Mouse (Mus musculus) MEL (cell line): ENCODE data around the gene Chil3. TPM values are rescaled to one million over a fixed set of nuclear protein-coding genes. Genes with fewer than 3 reads are reported as not detected.

Experiments
- DNase-seq: peaks from one replicate; pipeline ENCODE4 v3.0.0; 2011; ENCODE audit warnings: low read depth, low spot score
- H3K27ac ChIP-seq: 2 replicates; pipeline ENCODE4 v1.5.1; 2012; ENCODE audit warnings: low read depth, mild to moderate bottlenecking, control low read depth, low read length, moderate library complexity; ENCODE audit not compliant: control insufficient read depth
- H3K27me3 ChIP-seq, 2 experiments: fragments of 150-350 bp in 1 of 2; sonication (generic) in 1 of 2; 2 replicates each; pipeline ENCODE4 v1.6.1; 2012; ENCODE audit warnings: low read length in 2 of 2, mild to moderate bottlenecking in 2 of 2, improper control_type of control experiment in 1 of 2, moderate library complexity in 1 of 2; ENCODE audit not compliant: insufficient read depth in 2 of 2, control insufficient read depth in 1 of 2
- H3K36me3 ChIP-seq, 2 experiments: 2 replicates each; pipeline ENCODE4 v1.6.1; 2012 to 2014; ENCODE audit warnings: low read length in 2 of 2, improper control_type of control experiment in 1 of 2, inconsistent platforms in 1 of 2, mild to moderate bottlenecking in 1 of 2; ENCODE audit not compliant: insufficient read depth in 2 of 2, control insufficient read depth in 1 of 2
- H3K4me1 ChIP-seq, 2 experiments: fragments of 150-350 bp in 1 of 2; sonication (generic) in 1 of 2; 2 replicates each; pipeline ENCODE4 v1.6.1; 2012; ENCODE audit warnings: low read length in 2 of 2, improper control_type of control experiment in 1 of 2, mild to moderate bottlenecking in 1 of 2; ENCODE audit not compliant: insufficient read depth in 2 of 2, control insufficient read depth in 1 of 2
- H3K4me3 ChIP-seq, 2 experiments: fragments of 150-350 bp in 1 of 2; sonication (generic) in 1 of 2; 2 replicates each; pipeline ENCODE4 v1.5.1; 2012; ENCODE audit warnings: low read depth in 2 of 2, low read length in 2 of 2, mild to moderate bottlenecking in 2 of 2, moderate library complexity in 2 of 2, control low read depth in 1 of 2, improper control_type of control experiment in 1 of 2; ENCODE audit not compliant: control insufficient read depth in 1 of 2, insufficient read depth in 1 of 2
- H3K79me2 ChIP-seq: 2 replicates; pipeline ENCODE4 v1.6.1; 2012; ENCODE audit warnings: mild to moderate bottlenecking, low read length, moderate library complexity; ENCODE audit not compliant: control insufficient read depth, poor library complexity, insufficient read depth
- H3K9ac ChIP-seq: 2 replicates; pipeline ENCODE4 v1.6.1; 2012; ENCODE audit warnings: low read depth, mild to moderate bottlenecking, control low read depth, low read length, moderate library complexity; ENCODE audit not compliant: control insufficient read depth, poor library complexity, severe bottlenecking
- H3K9me3 ChIP-seq: fragments of 150-350 bp; sonication (generic); replicated peaks from 2 replicates; pipeline ENCODE4 v1.6.1; 2012; ENCODE audit warnings: mild to moderate bottlenecking, low read length, improper control_type of control experiment, moderate library complexity; ENCODE audit not compliant: insufficient read depth
- BHLHE40 ChIP-seq: IDR thresholded peaks from 2 replicates; pipeline ENCODE4 v1.6.1; 2012; ENCODE audit warnings: low read depth, mild to moderate bottlenecking, inconsistent platforms, low read length, improper control_type of control experiment, borderline replicate concordance
- CHD1 ChIP-seq: IDR thresholded peaks from 2 replicates; pipeline ENCODE4 v1.6.1; 2012; ENCODE audit warnings: low read depth, mild to moderate bottlenecking, inconsistent platforms, low read length, improper control_type of control experiment
- CHD2 ChIP-seq: IDR thresholded peaks from 2 replicates; pipeline ENCODE4 v1.6.1; 2011; ENCODE audit warnings: low read length, improper control_type of control experiment
- CTCF ChIP-seq, 3 experiments: IDR thresholded peaks in 2 of 3; conservative IDR thresholded peaks in 1 of 3; 2 replicates each; pipeline ENCODE4 v1.5.1; 2011 to 2012; ENCODE audit warnings: low read length in 3 of 3, low read depth in 2 of 3, mild to moderate bottlenecking in 2 of 3, improper control_type of control experiment in 1 of 3, inconsistent platforms in 1 of 3, mixed read lengths in 1 of 3, moderate library complexity in 1 of 3; ENCODE audit not compliant: control insufficient read depth in 1 of 3, insufficient read depth in 1 of 3, poor library complexity in 1 of 3, severe bottlenecking in 1 of 3
- E2F4 ChIP-seq: IDR thresholded peaks from 2 replicates; pipeline ENCODE4 v1.6.1; 2011; ENCODE audit warnings: low read depth, low read length, improper control_type of control experiment, borderline replicate concordance
- HCFC1 ChIP-seq: IDR thresholded peaks from 2 replicates; pipeline ENCODE4 v1.6.1; 2012; ENCODE audit warnings: low read depth, mild to moderate bottlenecking, inconsistent platforms, low read length, improper control_type of control experiment, moderate library complexity
- MAFK ChIP-seq: IDR thresholded peaks from 2 replicates; pipeline ENCODE4 v1.6.1; 2011; ENCODE audit warnings: low read depth, mild to moderate bottlenecking, low read length, improper control_type of control experiment, borderline replicate concordance
- MAX ChIP-seq: IDR thresholded peaks from 2 replicates; pipeline ENCODE4 v1.6.1; 2011; ENCODE audit warnings: low read length, improper control_type of control experiment
- MAZ ChIP-seq: IDR thresholded peaks from 2 replicates; pipeline ENCODE4 v1.6.1; 2012; ENCODE audit warnings: low read depth, mild to moderate bottlenecking, inconsistent platforms, low read length, improper control_type of control experiment
- POLR2AphosphoS2 ChIP-seq: IDR thresholded peaks from 2 replicates; pipeline ENCODE4 v1.6.1; 2011; ENCODE audit warnings: low read length, improper control_type of control experiment
- SMC3 ChIP-seq: IDR thresholded peaks from 2 replicates; pipeline ENCODE4 v1.6.1; 2011; ENCODE audit warnings: low read depth, low read length, improper control_type of control experiment
- TAL1 ChIP-seq: IDR thresholded peaks from 2 replicates; pipeline ENCODE4 v1.6.1; 2012; ENCODE audit warnings: mild to moderate bottlenecking, inconsistent platforms, low read length, moderate library complexity, mixed read lengths
- TBP ChIP-seq: IDR thresholded peaks from 2 replicates; pipeline ENCODE4 v1.8.0; 2011; ENCODE audit warnings: low read depth, low read length, improper control_type of control experiment
- UBTF ChIP-seq: IDR thresholded peaks from 2 replicates; pipeline ENCODE4 v1.6.1; 2012; ENCODE audit warnings: low read depth, mild to moderate bottlenecking, inconsistent platforms, low read length, improper control_type of control experiment, moderate library complexity, borderline replicate concordance; ENCODE audit not compliant: insufficient read depth
- USF1 ChIP-seq: IDR thresholded peaks from 2 replicates; pipeline ENCODE4 v1.6.1; 2014; ENCODE audit warnings: low read depth, mild to moderate bottlenecking, inconsistent platforms, low read length, improper control_type of control experiment, moderate library complexity
- ZC3H11A ChIP-seq: IDR thresholded peaks from 2 replicates; pipeline ENCODE4 v1.6.1; 2012; ENCODE audit warnings: low read depth, mild to moderate bottlenecking, inconsistent platforms, low read length, improper control_type of control experiment
- ZKSCAN1 ChIP-seq: IDR thresholded peaks from 2 replicates; pipeline ENCODE4 v1.6.1; 2012; ENCODE audit warnings: low read depth, mild to moderate bottlenecking, inconsistent platforms, low read length, improper control_type of control experiment, moderate library complexity
- ZNF384 ChIP-seq: IDR thresholded peaks from 2 replicates; pipeline ENCODE4 v1.6.1; 2012; ENCODE audit warnings: low read depth, mild to moderate bottlenecking, inconsistent platforms, low read length, improper control_type of control experiment
- polyA plus RNA-seq, 2 experiments: library from polyadenylated mRNA; stranded (reverse) in 1 of 2; unstranded in 1 of 2; fragments of >175 nt in 1 of 2; fragments of >200 nt in 1 of 2; gene quantifications; 2 replicates each; pipeline versions ENCODE4 v1.2.1 to v1.2.4; 2012; ENCODE audit warnings: low replicate concordance in 2 of 2, low read depth in 1 of 2; ENCODE audit not compliant: insufficient read length in 2 of 2, insufficient read depth in 1 of 2, missing spikeins in 1 of 2
- total RNA-seq: library from RNA; depleted of rRNA; stranded (reverse); fragments of 300-350 nt; gene quantifications from 2 replicates; pipeline ENCODE4 v1.2.3, GENCODE M21; 2012

Gene Chil3
- total and polyA plus RNA-seq, 3 experiments, result not detected

DNA sequence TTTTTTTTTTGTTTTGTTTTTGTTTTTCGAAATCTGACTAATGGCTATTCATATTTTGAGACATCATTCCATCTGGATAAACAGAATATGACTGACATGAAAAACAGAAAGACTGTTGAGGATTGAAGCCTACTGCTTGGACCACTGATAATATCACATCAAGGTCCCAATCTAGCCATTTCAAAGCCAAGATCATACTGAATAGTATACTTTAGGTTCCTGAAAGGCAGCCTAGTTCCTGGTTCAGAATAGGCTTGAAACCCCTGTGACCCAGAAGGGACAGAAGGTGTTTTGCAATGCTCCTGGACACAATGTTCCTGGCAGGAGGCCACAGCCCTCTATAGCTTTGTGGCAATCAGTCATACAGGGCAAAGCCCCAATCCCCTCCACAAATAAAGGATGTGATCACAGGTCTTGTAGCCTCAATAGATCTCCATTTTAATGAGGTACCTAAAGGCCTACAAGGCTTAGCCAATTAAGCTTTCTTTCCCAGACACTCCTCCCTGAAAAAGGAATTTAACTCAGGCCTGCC, 3.2 kb upstream of the Chil3 start:
- Histone ChIP-seq H3K4me1 (no peaks in the 10 kb centered on the region), H3K27ac (no peak overlapping the region)
- TF ChIP-seq ZKSCAN1 (no peak), CTCF (IDR thresholded peaks at IDR 0.05 in 2 of 3, conservative IDR thresholded peaks at IDR 0.05 in 1 of 3; ENCODE audit: control insufficient read depth in 1 of 3, insufficient read depth in 1 of 3, low read depth in 2 of 3, low read length in 3 of 3, poor library complexity in 1 of 3, severe bottlenecking in 1 of 3) (no peak), HCFC1 (no peak), MAFK (no peak), TBP (no peak), MAZ (no peak)

DNA sequence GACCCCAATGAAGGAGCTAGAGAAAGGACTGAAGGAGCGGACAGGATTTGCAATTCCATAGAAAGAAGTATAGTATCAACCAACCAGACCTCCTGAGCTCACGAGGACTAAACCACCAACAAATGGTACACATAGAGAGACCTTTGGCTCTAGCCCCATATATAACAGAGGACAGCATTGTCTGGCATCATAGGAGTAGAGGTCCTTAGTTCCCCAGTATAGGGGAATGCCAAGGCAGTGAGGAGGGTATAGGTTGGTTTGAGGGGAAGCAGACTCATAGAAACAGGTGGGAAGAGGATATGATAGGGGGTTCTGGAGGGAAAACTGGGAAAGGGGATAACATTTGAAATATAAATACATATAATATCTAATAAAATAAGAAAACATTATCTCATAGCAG, 13.0 kb downstream of the Chil3 start:
- no peak overlapping the region for H3K4me3 ChIP-seq
- TF ChIP-seq ZNF384 (no peak), CHD2 (no peak), E2F4 (no peak), USF1 (no peak), BHLHE40 (no peak), POLR2AphosphoS2 (no peak), ZC3H11A (no peak), UBTF (no peak), TAL1 (no peak), SMC3 (no peak), MAX (no peak), CHD1 (no peak)
- H3K36me3 ChIP-seq, result no peaks in the 10 kb centered on the region
- H3K9ac ChIP-seq, result no peak overlapping the region
- no peak overlapping the region for H3K27ac ChIP-seq
- no peak for DNase-seq
- no peaks in the 10 kb centered on the region for H3K4me1 ChIP-seq
- H3K79me2 ChIP-seq, result no peaks in the 10 kb centered on the region
- H3K9me3 ChIP-seq, result no peaks in the 10 kb centered on the region
- H3K27me3 ChIP-seq, result no peaks in the 10 kb centered on the region; a peak in 1 of 4 replicates

More for the DNA sequence above, 3.2 kb upstream of the Chil3 start:
- no peaks in the 10 kb centered on the region for H3K79me2 ChIP-seq
- H3K9me3 ChIP-seq, result no peaks in the 10 kb centered on the region
- DNase-seq, result no peak
- H3K27me3 ChIP-seq, result no peaks in the 10 kb centered on the region
- H3K4me3 ChIP-seq, result no peak overlapping the region
- H3K9ac ChIP-seq, result no peak overlapping the region
- H3K36me3 ChIP-seq, result no peaks in the 10 kb centered on the region
